Mouse (Mus musculus): Measurements from ENCODE around the gene Olfr902. TPM values are rescaled to one million over a fixed set of nuclear protein-coding genes. Genes with fewer than 3 reads are reported as not detected.
"Not testable (repeated sequence)": the region's sequence is repeated elsewhere in the genome, so short reads cannot be mapped to it uniquely, and the experiment has no call there.

Gene Olfr902
- polyA plus RNA-seq (2012; rRNA removed) = not detected in 2 replicates

DNA sequence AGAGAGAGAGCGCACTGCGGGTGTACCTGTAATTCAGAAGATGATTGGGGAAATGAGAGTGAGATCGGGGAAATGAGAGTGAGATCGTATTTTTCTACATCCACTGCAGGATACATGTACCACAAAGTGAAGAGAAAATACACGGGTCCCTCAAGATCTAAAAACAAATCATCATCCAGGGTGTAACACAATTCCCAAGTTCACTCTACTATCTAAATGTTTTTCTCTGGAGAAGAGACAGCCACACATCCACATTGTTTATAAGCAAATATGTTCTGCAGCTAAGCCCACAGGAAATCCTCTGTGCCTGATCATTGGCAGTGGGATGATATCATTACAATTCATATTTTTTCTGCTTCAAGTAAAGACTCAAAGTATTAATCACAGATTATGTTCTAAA lies at the start of gene Olfr902:
Olfr902 (plus strand) TSS at position 301 of the 400 bp plus-strand sequence.
- no peak for TF ChIP-seq CTCF (IDR thresholded peaks at IDR 0.05; ENCODE audit: extremely low read depth, insufficient read depth, low read length)
- TF ChIP-seq POLR2A (IDR thresholded peaks at IDR 0.05; ENCODE audit: extremely low read depth, insufficient read depth, low read length) = no peak
- H3K4me1 ChIP-seq (ENCODE audit: control insufficient read depth, insufficient read depth, low read length) = no peaks in the 10 kb centered on the region
- no peak within 1 kb of the TSS for H3K4me3 ChIP-seq (ENCODE audit: insufficient read depth, low read length)
- H3K27ac ChIP-seq (ENCODE audit: insufficient read depth, low read length) = no peak within 1 kb of the TSS

DNA sequence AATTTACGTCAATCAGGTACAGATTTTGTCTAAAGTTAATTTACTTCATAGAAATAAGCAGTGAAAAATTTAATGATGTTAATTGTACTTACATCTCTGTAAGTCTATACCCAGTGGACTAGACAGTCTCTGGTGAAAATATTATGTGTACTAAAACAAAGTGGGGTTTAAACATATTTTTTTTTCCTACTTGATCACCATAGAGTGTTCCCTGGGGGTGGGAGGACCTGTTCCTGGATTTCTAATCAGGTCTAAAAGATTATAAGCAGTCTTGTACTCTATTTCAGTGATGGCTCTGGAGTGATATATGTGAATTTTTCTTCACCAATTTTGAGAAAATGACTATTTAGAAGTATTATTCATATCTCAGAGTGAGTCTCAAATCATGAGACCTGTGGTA lies 46.1 kb upstream of the Olfr902 start, which contains the start of gene Olfr147:
Olfr147 (plus strand) TSS at position 301 of the 400 bp plus-strand sequence.
- H3K4me3 ChIP-seq (ENCODE audit: insufficient read depth, low read length) = no peak within 1 kb of the TSS
- TF ChIP-seq CTCF (IDR thresholded peaks at IDR 0.05; ENCODE audit: extremely low read depth, insufficient read depth, low read length) = no peak
- TF ChIP-seq POLR2A (IDR thresholded peaks at IDR 0.05; ENCODE audit: extremely low read depth, insufficient read depth, low read length) = no peak
- no peak within 1 kb of the TSS for H3K27ac ChIP-seq (ENCODE audit: insufficient read depth, low read length)
- H3K4me1 ChIP-seq (ENCODE audit: control insufficient read depth, insufficient read depth, low read length) = no peaks in the 10 kb centered on the region

DNA sequence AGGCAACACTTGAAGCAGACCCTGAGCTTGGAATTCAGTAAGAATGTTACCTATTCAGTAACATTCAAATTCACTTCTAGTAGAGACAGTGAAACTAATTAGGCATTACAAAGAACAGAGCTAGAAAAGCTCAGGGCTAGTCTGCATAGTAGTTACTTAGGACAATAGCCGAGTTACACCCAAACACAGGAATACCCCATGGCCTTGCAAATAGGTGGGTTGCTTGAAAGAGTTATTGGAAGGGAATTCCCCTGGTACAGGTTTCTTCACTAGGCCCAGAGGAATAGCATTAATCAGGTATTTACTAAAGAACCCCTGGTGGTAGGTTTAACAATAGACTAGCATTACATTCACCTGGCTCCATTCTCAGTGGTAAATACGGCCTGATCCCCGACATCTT lies 40.0 kb upstream of the Olfr902 start:
- not testable (repeated sequence) for H3K4me3 ChIP-seq (ENCODE audit: insufficient read depth, low read length); H3K4me1 ChIP-seq (ENCODE audit: control insufficient read depth, insufficient read depth, low read length); H3K27ac ChIP-seq (ENCODE audit: insufficient read depth, low read length)

DNA sequence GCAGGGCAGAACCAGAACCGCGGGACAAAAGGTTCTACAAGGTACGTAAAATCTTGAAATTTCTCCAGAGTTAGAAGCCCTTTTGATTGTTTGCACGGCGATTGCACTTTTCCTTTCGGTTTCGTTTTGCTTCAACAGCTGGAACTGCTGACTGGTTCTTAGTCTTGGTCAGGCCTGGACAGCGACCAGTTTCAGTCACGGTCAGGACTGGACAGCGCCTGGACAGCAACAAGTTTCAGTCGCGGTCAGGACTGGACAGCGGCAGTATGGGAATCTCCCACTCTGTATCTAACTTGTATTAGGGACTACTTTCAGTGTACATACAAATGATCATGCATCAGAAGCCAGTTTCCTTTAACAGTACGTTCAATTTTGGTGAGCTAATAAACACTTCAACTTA lies 34.0 kb upstream of the Olfr902 start:
- H3K4me1 ChIP-seq (ENCODE audit: control insufficient read depth, insufficient read depth, low read length); H3K27ac ChIP-seq (ENCODE audit: insufficient read depth, low read length); H3K4me3 ChIP-seq (ENCODE audit: insufficient read depth, low read length): not testable (repeated sequence)

DNA sequence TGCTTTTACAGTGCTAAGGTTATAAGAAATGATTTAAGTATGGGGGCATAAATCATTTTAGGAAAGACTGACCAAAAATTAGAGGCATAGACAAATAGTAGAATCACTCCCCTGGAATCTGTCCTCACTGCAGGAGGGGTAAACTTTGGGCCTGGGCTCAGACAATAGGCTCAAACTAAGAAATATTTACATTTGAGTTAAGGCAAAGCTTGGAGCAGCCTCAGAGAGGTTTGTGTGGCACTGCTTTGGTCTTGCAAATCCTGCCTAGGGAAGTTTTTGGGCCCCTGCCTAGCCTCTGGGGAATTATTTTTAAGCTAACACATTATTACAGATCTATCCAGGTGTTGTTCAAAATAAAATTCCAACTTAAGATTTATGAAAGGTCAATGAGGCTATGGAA lies 23.7 kb upstream of the Olfr902 start:
- TF ChIP-seq POLR2A (IDR thresholded peaks at IDR 0.05; ENCODE audit: extremely low read depth, insufficient read depth, low read length) (no peak), CTCF (IDR thresholded peaks at IDR 0.05; ENCODE audit: extremely low read depth, insufficient read depth, low read length) (no peak)
- Histone ChIP-seq H3K4me1 (ENCODE audit: control insufficient read depth, insufficient read depth, low read length) (no peaks in the 10 kb centered on the region), H3K4me3 (ENCODE audit: insufficient read depth, low read length) (no peak overlapping the region), H3K27ac (ENCODE audit: insufficient read depth, low read length) (no peak overlapping the region)

DNA sequence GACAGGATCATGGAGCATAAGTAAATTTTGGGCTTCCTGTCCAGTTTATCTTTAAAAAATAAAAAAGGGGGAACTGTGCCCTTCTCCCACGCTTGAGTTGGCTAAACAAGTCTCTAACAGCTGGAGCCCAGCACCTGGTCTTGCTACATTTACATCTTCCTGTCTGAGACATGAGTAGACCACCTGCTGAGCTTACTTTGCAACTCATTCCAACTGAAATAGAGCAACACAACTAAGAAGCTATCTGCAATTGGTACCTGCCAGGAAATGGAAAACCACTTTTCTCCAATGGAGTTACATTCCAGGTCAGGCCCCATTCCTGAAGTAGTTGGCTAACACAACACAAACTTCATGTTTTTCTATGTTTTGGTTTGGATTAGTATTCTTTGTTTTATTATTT lies 20.4 kb upstream of the Olfr902 start:
- no peak overlapping the region for H3K27ac ChIP-seq (ENCODE audit: insufficient read depth, low read length)
- TF ChIP-seq CTCF (IDR thresholded peaks at IDR 0.05; ENCODE audit: extremely low read depth, insufficient read depth, low read length) (no peak), POLR2A (IDR thresholded peaks at IDR 0.05; ENCODE audit: extremely low read depth, insufficient read depth, low read length) (no peak)
- H3K4me1 ChIP-seq (ENCODE audit: control insufficient read depth, insufficient read depth, low read length) = no peaks in the 10 kb centered on the region
- H3K4me3 ChIP-seq (ENCODE audit: insufficient read depth, low read length) = no peak overlapping the region

DNA sequence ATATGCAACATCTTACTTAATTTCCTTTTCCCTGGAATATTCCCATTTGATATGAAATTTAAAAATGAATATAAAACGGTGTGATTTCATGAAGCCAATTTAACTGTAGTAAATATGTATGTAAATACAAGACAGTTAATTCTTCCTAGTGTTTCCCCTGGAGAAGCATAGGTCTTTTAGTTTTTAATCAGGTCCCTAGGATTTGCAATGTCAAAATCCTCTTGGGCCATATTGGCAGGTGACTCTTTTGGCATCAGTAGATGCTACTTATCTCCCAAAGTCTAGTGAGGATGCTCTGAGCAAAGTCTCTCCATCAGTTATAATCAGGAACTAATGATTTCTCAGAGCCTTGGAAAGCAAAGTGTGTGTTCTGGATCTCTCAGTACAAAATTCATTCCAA lies 18.3 kb upstream of the Olfr902 start, which contains the start of gene Olfr901:
Olfr901 (plus strand) TSS at position 301 of the 400 bp plus-strand sequence.
- no peak within 1 kb of the TSS for H3K27ac ChIP-seq (ENCODE audit: insufficient read depth, low read length)
- TF ChIP-seq POLR2A (IDR thresholded peaks at IDR 0.05; ENCODE audit: extremely low read depth, insufficient read depth, low read length) (no peak), CTCF (IDR thresholded peaks at IDR 0.05; ENCODE audit: extremely low read depth, insufficient read depth, low read length) (no peak)
- no peak within 1 kb of the TSS for H3K4me3 ChIP-seq (ENCODE audit: insufficient read depth, low read length)
- H3K4me1 ChIP-seq (ENCODE audit: control insufficient read depth, insufficient read depth, low read length) = no peaks in the 10 kb centered on the region

DNA sequence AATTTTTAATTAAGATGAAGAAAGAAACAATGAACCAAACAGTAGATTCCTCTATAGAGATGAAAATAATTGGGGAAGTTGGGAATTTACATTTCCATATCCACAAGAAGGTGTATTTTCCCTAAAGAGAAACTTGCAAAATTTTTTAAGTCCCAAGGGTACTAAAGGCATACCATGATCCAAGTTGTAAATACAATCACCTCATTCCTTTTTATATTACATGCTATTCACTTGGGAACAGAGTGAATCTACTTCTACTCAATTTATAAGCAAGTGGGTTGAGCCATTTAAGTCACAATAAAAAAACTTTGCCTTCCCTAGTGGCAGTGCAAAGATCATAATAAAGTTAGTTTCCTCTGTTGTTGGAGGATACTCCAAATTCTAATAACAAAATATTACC lies 15.4 kb downstream of the Olfr902 start, which contains the start of gene Olfr904:
Olfr904 (plus strand) TSS at position 301 of the 400 bp plus-strand sequence.
- no peaks in the 10 kb centered on the region for H3K4me1 ChIP-seq (ENCODE audit: control insufficient read depth, insufficient read depth, low read length)
- H3K4me3 ChIP-seq (ENCODE audit: insufficient read depth, low read length) = no peak within 1 kb of the TSS
- TF ChIP-seq POLR2A (IDR thresholded peaks at IDR 0.05; ENCODE audit: extremely low read depth, insufficient read depth, low read length) (no peak), CTCF (IDR thresholded peaks at IDR 0.05; ENCODE audit: extremely low read depth, insufficient read depth, low read length) (no peak)
- no peak within 1 kb of the TSS for H3K27ac ChIP-seq (ENCODE audit: insufficient read depth, low read length)

DNA sequence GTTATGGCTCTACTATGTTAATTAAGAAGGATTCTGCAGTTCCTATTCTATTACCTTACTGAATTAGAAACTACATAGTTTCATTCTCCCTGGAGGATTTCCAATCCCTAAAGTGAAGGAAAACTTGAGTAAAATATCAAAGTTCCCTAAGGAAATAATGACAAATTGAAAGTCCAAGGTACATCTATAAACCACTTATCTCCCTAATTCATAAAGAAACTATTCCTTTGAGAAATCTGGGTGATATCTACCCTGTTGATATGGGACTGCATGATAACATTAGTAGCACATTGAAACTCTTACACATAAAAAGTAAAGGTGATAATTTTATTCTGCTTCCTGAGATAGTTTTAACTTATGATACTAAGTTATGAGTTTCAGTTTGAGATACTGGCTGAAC lies 23.4 kb downstream of the Olfr902 start, which contains the start of gene Olfr905:
Olfr905 (plus strand) TSS at position 301 of the 400 bp plus-strand sequence.
- Histone ChIP-seq H3K4me3 (ENCODE audit: insufficient read depth, low read length) (no peak within 1 kb of the TSS), H3K27ac (ENCODE audit: insufficient read depth, low read length) (no peak within 1 kb of the TSS), H3K4me1 (ENCODE audit: control insufficient read depth, insufficient read depth, low read length) (no peaks in the 10 kb centered on the region)
- no peak for TF ChIP-seq CTCF (IDR thresholded peaks at IDR 0.05; ENCODE audit: extremely low read depth, insufficient read depth, low read length)
- TF ChIP-seq POLR2A (IDR thresholded peaks at IDR 0.05; ENCODE audit: extremely low read depth, insufficient read depth, low read length) = no peak

DNA sequence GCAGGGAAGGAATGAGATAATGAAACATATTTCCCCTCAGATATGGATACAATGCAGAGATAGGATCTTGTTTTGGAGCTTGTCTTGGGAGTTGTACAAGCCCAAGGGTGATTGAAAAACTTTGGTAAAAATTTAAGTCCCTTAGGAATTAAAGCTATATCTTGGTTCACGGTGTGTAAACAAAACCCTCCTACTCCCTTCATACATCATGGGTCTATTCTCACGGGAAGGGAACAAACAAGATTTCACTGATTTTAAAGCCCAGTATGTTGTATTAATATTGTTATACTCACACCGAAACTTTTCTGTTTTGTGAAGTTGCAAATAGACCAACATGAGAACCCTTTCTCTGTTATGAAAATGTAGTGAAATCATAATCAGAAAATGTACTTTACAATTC lies 39.3 kb downstream of the Olfr902 start, which contains the start of gene Olfr906:
Olfr906 (plus strand) TSS at position 301 of the 400 bp plus-strand sequence.
- no peaks in the 10 kb centered on the region for H3K4me1 ChIP-seq (ENCODE audit: control insufficient read depth, insufficient read depth, low read length)
- TF ChIP-seq CTCF (IDR thresholded peaks at IDR 0.05; ENCODE audit: extremely low read depth, insufficient read depth, low read length) (no peak), POLR2A (IDR thresholded peaks at IDR 0.05; ENCODE audit: extremely low read depth, insufficient read depth, low read length) (no peak)
- H3K4me3 ChIP-seq (ENCODE audit: insufficient read depth, low read length) = no peak within 1 kb of the TSS
- no peak within 1 kb of the TSS for H3K27ac ChIP-seq (ENCODE audit: insufficient read depth, low read length)

DNA sequence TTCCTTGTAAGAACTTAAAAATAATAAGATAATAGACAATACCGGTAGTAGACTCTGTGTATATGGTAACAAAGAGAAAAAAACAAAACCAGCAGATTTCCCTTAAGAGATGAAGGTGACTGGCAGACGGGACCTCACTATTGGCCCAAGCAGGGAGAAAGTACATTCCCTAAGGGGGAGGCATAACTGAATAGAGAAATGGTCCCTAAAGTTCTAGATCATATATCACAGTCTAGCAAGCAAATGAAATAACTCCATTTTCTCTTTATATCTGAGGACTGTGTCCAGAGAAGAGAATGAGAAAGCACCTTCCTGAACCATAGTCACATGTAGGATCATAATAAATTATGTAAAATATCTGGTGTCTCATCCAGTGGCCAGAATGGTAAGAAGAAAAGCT lies 48.0 kb downstream of the Olfr902 start, which contains the start of gene Olfr907:
Olfr907 (plus strand) TSS at position 301 of the 400 bp plus-strand sequence.
- no peak for TF ChIP-seq CTCF (IDR thresholded peaks at IDR 0.05; ENCODE audit: extremely low read depth, insufficient read depth, low read length)
- TF ChIP-seq POLR2A (IDR thresholded peaks at IDR 0.05; ENCODE audit: extremely low read depth, insufficient read depth, low read length) = no peak
- Histone ChIP-seq H3K4me3 (ENCODE audit: insufficient read depth, low read length) (no peak within 1 kb of the TSS), H3K27ac (ENCODE audit: insufficient read depth, low read length) (no peak within 1 kb of the TSS), H3K4me1 (ENCODE audit: control insufficient read depth, insufficient read depth, low read length) (no peaks in the 10 kb centered on the region)

Other genes starting within 250 kb of the Olfr902 start
- gene Olfr893, start 239.3 kb upstream of the Olfr902 start, polyA plus RNA-seq (2012; rRNA removed) = not detected in 2 replicates
- gene Olfr894, start 229.6 kb upstream of the Olfr902 start, polyA plus RNA-seq (2012; rRNA removed) = not detected in 2 replicates
- not detected in 2 replicates for gene Olfr143, start 194.9 kb upstream of the Olfr902 start, polyA plus RNA-seq (2012; rRNA removed)
- gene Olfr895, start 179.8 kb upstream of the Olfr902 start, polyA plus RNA-seq (2012; rRNA removed) = not detected in 2 replicates
- not detected in 2 replicates for gene Olfr896-ps1, start 156.5 kb upstream of the Olfr902 start, polyA plus RNA-seq (2012; rRNA removed)
- not detected in 2 replicates for gene Olfr25, start 118.6 kb upstream of the Olfr902 start, polyA plus RNA-seq (2012; rRNA removed)
- gene Olfr898, start 99.2 kb upstream of the Olfr902 start, polyA plus RNA-seq (2012; rRNA removed) = not detected in 2 replicates
- not detected in 2 replicates for gene Olfr250, start 80.8 kb upstream of the Olfr902 start, polyA plus RNA-seq (2012; rRNA removed)
- not detected in 2 replicates for gene Olfr251, start 70.6 kb upstream of the Olfr902 start, polyA plus RNA-seq (2012; rRNA removed)
- gene Olfr147, start 46.0 kb upstream of the Olfr902 start, polyA plus RNA-seq (2012; rRNA removed) = not detected in 2 replicates
- not detected in 2 replicates for gene Olfr901, start 18.2 kb upstream of the Olfr902 start, polyA plus RNA-seq (2012; rRNA removed)
- not detected in 2 replicates for gene Olfr904, start 15.5 kb downstream of the Olfr902 start, polyA plus RNA-seq (2012; rRNA removed)
- gene Olfr905, start 23.5 kb downstream of the Olfr902 start, polyA plus RNA-seq (2012; rRNA removed) = not detected in 2 replicates
- gene Olfr906, start 39.4 kb downstream of the Olfr902 start, polyA plus RNA-seq (2012; rRNA removed) = not detected in 2 replicates
- not detected in 2 replicates for gene Olfr907, start 48.1 kb downstream of the Olfr902 start, polyA plus RNA-seq (2012; rRNA removed)
- not detected in 2 replicates for gene Olfr911-ps1, start 73.9 kb downstream of the Olfr902 start, polyA plus RNA-seq (2012; rRNA removed)
- not detected in 2 replicates for gene Olfr910, start 90.2 kb downstream of the Olfr902 start, polyA plus RNA-seq (2012; rRNA removed)
- gene Olfr912, start 132.5 kb downstream of the Olfr902 start, polyA plus RNA-seq (2012; rRNA removed) = not detected in 2 replicates
- gene Olfr913, start 145.1 kb downstream of the Olfr902 start, polyA plus RNA-seq (2012; rRNA removed) = not detected in 2 replicates
- not detected in 2 replicates for gene Olfr914, start 157.4 kb downstream of the Olfr902 start, polyA plus RNA-seq (2012; rRNA removed)
- not detected in 2 replicates for gene Olfr916, start 212.2 kb downstream of the Olfr902 start, polyA plus RNA-seq (2012; rRNA removed)
- gene Olfr917, start 218.2 kb downstream of the Olfr902 start, polyA plus RNA-seq (2012; rRNA removed) = not detected in 2 replicates
- gene Olfr918, start 226.9 kb downstream of the Olfr902 start, polyA plus RNA-seq (2012; rRNA removed) = not detected in 2 replicates